Mouse (Mus musculus) monocyte, adult 5-6 weeks (primary cell): ENCODE results near the gene Panx2. TPM values are rescaled to one million over a fixed set of nuclear protein-coding genes. Genes with fewer than 3 reads are reported as not detected.
A peak's percentile ranks its signal among the peaks of the same experiment; 100 is the strongest.

Experiments used
- ATAC-seq: fragments of 153-309, 156-312 bp; replicated peaks from 2 replicates; pipeline ENCODE4 v1.8.0; 2017; ENCODE audit warnings: mild to moderate bottlenecking; ENCODE audit not compliant: low TSS enrichment, insufficient number of reproducible peaks, severe bottlenecking, poor library complexity, low FRiP score
- total RNA-seq: library from RNA; stranded (forward); fragments of 200-1000, 200-491, 200-594 nt; gene quantifications from 3 replicates; pipeline ENCODE4 v1.2.3, GENCODE M21; 2017

Gene Panx2
- not detected in 3 replicates for total RNA-seq

DNA sequence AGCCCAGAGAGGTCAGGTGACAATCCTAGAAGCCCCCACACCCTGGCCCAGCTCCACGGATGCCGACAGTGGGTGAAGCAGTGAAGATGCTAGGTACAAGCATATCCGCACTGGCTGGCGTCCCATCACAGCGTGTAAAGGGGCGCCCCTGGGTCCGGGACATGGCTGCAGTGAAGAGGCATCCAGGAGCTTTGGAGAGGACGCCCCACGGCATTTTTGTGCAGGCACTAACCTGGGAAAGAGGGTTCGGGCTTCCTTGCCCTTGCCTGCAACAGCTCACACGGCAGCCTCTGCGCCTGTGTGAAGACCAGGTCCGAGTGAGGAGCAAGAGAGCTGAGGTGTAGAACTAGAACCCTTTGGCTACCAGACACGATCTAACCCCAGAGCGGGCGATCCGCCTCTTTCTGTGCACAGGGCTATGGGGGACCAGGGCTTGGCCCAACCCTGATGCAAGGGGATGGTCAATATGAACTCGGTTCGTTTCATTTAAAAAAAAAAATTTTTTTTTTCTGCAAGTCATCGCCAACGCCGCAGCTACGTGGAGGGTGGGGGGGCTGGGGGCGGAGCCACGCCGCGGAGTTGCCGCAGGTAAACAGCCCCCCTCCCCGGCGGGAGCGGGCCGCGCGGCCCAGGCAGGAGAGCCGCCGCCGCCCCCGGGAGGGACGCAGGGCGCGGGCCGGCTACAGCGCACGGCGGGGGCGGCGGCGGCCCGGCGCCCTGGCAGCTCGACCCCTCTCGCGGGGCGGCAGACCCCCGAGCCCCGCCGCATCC is at the start of gene Panx2:
Gene Panx2, plus strand, starts transcription at position 574 of the 771 bp plus-strand sequence.
- no peak for ATAC-seq

DNA sequence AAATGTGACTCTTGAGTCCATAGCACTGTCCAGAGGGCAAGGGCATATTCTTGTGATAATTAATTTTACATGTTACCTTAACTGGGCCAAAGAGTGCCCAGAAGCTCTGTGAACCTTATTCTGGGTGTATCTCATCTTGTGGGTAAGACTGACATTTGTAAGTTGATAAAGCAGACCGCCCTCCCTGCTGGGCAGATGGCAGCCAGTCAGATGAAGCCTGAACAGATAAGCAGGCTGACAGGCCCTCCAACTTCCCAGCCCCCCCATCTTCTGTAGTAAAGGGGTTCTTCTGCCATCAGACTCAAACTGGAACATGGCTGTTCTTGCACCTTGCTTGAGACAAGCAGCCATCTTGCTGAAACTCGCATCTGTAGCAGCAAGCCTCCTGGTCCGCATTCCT is 42.8 kb upstream of the Panx2 start:
- ATAC-seq = no peak

DNA sequence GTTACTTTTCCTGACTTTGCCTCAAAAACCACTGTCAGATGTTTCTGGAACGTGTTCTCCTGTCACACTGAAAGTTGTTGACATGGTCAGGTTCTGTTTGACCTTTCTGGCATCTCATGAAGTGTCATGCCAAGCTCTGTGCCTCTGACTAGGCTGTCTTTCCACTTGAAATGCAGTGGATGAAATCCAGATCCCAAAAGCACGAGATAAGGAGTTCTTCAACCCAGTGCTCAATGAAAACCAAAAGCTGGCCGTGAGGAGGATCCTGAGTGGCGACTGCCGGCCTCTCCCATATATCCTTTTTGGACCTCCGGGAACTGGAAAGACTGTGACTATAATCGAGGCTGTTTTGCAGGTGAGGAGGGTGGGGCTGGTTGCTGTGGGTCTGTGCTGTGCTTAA is 39.4 kb upstream of the Panx2 start:
- no peak for ATAC-seq

DNA sequence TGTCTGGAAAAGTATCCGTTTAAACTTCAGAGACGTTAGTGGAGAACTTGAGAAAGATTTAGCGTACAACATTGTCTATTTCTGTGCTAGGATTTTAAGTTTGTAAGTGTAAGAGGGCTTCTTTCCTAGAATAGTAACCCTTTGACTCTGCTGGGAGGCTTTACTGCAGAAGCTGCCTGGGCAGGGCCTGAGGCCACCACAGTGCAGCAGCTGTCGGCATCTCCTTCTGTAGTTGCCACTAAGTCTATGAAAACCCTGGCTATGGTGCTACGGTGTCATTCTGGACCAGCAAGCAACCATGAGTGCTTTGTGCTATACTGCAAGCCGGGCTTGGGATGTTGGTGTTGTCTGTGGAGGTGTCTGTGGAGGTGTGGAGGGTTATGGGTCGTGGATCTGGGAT is 39.0 kb upstream of the Panx2 start:
- no peak for ATAC-seq

DNA sequence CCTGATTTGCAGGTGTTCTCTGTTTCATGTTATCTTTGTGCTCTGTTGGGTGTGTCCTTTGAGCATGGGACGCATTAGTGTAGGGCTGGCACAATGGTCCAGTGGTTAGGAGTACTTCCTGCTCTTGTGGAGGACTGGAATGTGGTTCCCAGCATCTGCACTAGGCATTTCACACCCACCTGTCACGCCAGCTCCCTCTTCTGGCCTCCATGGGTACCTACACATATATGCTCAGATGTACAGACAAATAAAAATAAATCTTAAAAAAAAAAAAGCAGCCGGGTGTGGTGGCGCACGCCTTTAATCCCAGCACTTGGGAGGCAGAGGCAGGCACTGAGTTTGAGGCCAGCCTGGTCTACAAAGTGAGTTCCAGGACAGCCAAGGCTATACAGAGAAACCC is 15.2 kb upstream of the Panx2 start:
- no peak for ATAC-seq

DNA sequence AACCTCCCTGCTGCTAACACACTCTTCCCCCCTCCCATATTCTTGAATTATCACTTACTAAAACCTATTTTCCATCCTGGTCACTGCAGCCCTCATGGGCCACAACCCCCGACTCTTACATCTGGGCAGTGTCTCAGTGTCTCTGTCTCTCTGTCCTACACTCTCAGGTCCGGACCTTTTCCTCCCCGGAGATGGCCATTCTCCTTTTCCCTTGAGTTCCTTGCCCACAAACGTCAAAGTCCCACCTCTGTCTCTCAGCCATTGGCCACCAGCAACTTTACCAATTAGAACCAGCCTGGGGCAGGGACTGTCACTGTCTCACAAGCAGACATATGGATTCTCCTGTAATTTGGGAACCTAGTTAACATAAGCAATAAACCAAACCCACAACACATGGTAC is 13.2 kb upstream of the Panx2 start:
- ATAC-seq = no peak

DNA sequence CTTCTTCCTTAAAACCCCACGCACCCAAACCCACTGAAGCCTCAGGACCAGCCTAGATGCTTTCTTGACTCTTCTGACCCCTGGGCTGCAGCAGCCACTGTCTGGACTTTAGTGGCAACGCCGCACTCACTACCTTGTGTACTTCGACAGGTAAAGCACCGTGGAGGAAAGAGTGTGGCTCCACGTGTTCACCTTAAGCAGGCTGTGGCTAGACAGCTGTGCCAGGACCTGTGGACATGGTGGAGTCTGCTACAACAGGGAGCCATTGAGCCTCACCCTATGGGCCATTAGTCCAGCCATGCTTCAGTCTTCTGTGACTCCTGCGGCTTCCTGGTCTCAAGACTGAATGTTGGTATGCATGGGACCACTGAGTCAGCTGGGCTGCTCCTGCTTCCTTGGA is 4.9 kb upstream of the Panx2 start:
- ATAC-seq = no peak

DNA sequence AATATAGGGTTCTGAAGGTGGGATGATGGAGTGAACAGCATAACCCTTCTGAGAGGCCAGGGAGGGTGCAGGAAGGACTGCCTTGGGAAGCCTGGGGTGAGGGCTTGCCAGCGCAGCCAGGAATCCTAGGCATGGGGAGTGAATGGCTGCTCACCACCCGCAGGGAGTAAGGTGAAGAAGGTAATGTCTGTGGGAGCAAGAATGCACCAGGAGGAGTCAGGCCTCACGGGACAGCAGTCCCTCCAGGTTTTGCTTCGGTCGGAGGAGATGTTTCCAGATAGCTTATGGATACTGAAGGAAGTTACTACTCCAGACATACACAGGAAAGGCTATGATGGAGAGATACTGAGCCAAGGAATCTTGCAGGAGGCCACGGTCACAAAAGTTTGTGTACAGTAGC is 798 bp upstream of the Panx2 start:
- ATAC-seq = no peak

DNA sequence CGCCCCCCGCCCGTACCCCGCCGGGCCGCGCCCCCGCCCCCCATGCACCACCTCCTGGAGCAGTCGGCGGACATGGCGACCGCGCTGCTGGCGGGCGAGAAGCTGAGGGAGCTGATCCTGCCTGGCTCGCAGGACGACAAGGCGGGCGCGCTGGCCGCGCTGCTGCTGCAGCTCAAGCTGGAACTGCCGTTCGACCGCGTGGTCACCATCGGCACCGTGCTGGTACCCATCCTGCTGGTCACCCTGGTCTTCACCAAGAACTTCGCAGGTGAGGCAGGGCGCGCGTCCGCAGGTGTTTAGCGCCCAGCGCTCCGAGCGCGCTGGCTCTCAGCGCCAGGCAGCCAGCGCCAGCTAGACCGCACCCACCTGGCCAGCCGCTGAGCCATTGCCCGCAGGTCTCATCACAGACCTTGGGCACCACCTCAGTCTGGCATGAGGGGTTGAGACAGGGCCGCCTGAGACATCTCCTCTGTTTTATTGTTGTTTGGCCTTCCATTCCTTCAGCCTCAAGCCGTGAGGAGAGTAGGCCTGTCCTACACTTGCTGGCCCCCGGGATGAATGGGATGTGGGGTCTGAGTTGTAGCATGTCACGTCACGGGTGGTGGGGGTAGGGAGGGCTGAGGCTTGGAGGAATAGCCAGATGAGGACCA is 623 bp downstream of the Panx2 start:
- ATAC-seq = no peak

DNA sequence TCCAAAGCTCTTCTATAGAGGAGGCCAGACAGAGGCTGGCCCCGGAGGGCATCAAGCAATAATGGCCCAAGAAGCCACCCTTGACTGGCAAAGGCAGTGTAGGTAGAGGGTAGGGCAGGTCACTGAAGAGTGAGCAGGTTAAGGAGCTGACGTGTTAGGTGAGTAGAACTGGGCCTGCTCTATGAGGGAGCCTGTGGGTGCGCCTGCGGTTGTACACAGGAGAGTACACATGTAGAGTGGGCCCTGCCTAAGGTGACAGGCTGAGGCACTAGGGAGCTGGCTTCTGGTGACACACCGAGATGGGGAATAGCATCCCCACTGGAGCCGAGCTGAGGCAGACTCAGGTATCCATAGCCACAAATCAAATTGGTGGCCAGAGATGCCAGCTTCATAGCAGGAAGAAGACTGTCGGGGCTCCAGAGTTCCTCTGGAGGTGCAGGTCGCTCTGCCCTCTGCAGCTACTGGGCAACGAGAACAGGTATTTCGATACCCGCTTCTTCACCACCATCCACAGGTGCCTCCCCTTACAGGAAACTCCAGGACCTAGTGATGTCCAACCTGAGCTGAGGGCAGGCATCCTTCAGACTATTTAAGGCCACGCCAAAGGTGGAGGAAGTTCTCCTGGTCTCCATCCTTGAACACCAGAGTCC is 1.4 kb downstream of the Panx2 start:
- 0 out of 2 replicates have a peak, but pooled peaks have one; percentile 12 for ATAC-seq

DNA sequence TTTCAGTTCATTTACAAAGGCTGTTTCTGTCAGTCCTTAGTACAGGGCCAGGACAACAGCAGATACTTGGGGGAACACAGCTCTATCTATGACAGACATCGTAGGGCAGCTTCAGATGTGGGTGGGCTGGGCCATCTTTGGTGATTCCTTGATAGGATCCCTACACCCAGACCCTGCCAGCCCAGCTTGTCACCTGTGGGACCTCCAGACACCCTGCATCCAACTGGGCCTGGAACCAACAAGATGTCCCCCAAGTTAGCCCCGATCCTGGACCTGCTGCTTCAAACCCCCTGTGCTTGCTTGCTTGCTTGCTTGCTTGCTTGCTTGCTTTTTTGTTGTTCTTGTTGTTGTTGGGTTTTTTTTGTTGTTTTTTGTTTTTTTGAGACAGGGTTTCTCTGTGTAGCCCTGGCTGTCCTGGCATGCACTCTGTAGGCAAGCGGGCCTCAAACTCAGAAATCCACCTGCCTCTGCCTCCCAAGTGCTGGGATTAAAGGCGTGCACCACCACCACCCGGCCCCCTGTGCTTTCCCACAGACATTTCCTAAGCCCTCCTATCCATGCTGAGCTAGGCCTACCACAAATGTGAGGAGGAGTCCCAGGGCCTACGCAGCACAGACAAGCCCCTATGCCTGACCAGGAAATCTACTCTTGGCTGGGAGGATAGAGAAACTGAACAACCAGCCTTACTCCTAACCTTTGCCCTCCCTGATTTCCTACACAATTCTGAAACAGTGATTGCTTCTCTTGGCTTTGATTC is 2.4 kb downstream of the Panx2 start:
- no peak for ATAC-seq

DNA sequence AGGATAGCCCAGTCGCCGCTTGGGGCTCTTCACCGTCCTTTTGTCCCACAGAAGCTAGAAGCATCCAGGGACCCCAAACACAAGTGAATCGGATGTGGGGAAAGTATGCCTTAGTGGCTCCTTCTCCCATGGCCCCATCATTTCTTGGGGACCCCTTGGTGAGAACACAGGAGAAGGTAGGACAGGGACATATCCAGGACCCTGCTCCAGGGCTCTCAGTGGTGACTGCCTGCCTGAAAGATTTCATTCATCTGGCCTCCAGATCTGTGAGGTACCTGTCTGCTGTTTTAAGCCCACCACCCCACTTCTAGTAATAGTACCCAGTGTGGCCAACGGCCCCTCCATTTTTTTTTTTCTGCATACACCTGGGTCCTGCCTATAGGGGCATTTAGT is 3.0 kb downstream of the Panx2 start:
- no peak for ATAC-seq

DNA sequence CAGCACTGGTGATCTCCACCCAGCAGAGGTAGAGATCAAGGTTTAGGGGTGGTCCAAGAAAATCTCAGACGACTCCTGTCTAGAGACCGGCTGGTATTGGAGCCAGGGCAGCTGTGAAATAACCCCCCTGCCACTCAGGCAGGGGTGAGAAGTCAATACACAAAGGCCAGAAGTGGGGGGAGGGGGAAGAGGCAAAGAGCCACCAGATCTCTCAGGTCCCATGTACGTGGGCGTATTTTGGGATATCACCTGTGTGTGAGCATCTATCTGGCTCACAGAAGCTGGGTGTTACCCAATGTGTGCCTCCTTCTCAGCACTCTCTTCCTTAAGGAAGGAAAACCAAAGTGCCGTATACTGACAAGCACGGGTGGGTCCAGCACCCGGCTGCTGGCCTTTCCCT is 3.5 kb downstream of the Panx2 start:
- ATAC-seq = no peak

DNA sequence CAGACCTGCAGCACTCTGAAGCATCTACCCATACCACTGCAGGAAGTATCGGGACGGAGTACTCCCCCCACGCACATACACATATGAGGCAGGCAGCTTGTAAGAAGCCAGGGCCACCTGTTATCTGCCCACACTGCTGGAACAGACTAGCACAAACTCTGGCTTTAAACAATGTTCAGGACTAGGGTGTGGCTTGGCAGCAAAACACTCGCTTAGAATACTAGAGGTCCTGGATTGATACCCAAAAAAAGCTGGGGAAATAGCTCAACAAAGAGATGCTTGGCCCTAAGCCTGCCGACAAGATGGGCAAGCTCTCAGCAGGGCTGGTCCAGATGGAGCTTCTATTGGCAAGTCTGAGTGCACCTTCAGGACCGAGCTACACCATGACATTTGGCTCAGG is 4.0 kb downstream of the Panx2 start:
- no peak for ATAC-seq

DNA sequence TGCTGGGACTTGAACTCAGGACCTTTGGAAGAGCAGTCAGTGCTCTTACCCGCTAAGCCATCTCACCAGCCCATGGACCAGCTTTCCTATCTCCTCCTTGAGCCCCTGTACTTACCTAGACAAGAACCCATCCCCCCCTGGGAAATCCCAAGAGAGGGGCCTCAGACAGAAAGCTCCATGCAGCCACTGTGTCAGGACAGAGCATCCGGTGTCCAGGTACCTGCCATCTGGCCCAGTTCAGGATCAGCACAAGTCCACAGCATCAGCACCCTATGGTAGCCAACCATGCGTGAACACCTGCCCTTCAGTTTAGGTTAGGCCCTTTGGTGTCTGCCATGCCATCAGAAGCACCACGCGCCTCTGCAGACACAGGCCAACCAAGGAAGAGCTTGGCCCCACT is 5.4 kb downstream of the Panx2 start:
- ATAC-seq = no peak

DNA sequence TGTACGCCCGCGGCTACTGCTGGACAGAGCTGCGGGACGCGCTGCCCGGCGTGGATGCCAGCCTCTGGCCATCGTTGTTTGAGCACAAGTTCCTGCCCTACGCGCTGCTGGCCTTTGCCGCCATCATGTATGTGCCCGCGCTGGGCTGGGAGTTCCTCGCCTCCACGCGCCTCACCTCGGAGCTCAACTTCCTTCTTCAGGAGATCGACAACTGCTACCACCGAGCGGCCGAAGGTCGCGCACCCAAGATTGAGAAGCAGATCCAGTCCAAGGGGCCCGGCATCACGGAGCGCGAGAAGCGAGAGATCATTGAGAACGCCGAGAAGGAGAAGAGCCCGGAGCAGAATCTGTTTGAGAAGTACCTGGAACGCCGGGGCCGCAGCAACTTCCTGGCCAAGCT is 8.1 kb downstream of the Panx2 start:
- no peak for ATAC-seq

DNA sequence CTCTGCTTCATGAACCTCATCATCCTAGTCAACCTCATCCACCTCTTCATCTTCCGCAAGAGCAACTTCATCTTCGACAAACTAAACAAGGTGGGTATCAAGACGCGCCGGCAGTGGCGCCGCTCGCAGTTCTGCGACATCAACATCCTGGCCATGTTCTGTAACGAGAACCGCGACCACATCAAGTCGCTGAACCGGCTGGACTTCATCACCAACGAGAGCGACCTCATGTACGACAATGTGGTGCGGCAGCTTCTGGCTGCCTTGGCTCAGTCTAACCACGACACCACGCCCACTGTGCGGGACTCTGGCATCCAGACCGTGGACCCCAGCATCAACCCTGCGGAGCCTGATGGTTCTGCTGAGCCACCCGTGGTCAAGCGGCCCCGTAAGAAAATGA is 8.7 kb downstream of the Panx2 start:
- ATAC-seq = no peak

DNA sequence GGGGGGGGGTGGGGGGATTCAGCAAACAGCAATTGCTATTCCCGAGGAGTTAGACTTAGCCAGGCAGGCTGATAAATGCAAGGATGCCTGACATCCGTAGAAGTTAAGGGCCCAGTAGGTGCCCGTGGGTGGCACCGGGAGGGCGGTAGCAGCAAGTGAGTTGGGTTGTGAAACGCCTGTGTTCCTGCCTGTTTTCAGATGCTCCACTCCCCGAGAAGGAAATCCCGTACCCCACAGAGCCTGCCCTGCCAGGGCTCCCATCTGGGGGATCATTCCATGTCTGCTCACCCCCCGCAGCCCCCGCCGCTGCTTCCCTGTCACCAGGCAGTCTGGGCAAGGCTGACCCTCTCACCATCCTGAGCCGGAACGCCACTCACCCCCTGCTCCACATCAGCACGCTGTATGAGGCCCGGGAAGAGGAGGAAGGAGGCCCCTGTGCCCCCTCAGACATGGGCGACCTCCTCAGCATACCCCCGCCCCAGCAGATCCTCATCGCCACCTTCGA is 9.9 kb downstream of the Panx2 start:
- no peak for ATAC-seq

DNA sequence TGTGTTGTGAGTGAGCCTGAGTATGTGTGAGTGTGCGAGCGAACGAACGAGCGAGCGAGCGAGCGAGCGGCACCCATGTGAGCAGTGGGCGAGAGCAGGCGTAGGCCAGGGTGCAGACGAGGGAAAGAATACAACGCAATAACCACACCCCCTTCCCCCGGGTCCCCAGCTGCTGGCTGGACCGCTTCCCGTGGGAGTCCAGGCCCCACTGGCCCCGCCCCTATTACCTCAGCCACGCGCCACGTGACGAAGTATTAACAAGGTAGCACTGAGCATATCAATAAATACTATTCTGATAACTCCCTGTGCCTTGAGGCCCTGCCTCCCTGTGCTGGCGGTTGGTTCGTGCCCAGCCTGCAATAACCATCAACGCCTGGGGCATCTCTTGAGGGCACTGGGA is 11.1 kb downstream of the Panx2 start:
- ATAC-seq = no peak
